Mouse (Mus musculus) heart, embryonic 15.5 days (tissue): ENCODE data around the gene Tfdp2. TPM values are rescaled to one million over a fixed set of nuclear protein-coding genes. Genes with fewer than 3 reads are reported as not detected.
"Not testable (repeated sequence)": the region's sequence is repeated elsewhere in the genome, so short reads cannot be mapped to it uniquely, and the experiment has no call there.

ENCODE experiments used
- ATAC-seq: fragments of 200-750 bp; cut with Nextera tagmentation; replicated peaks from 2 replicates; pipeline ENCODE4 v1.8.0; 2017; ENCODE audit warnings: low read depth, moderate TSS enrichment; ENCODE audit not compliant: insufficient number of reproducible peaks, insufficient read depth, low FRiP score
- H3K27ac ChIP-seq: fragments of 300-500 bp; sonication (generic); 2 replicates; pipeline ENCODE4 v1.5.1; 2015; ENCODE audit warnings: mild to moderate bottlenecking, inconsistent platforms
- H3K27me3 ChIP-seq: fragments of 300-500 bp; sonication (generic); 2 replicates; pipeline ENCODE4 v1.6.1; 2015; ENCODE audit warnings: inconsistent platforms
- H3K36me3 ChIP-seq: fragments of 300-500 bp; sonication (generic); 2 replicates; pipeline ENCODE4 v1.6.1; 2015; ENCODE audit warnings: mild to moderate bottlenecking, inconsistent platforms
- H3K4me1 ChIP-seq: fragments of 300-500 bp; sonication (generic); replicated peaks from 2 replicates; pipeline ENCODE4 v1.6.1; 2015; ENCODE audit warnings: inconsistent platforms
- H3K4me2 ChIP-seq: fragments of 300-500 bp; sonication (generic); 2 replicates; pipeline ENCODE4 v1.6.1; 2015; ENCODE audit warnings: inconsistent platforms, mild to moderate bottlenecking, moderate library complexity
- H3K4me3 ChIP-seq: fragments of 300-500 bp; sonication (generic); 2 replicates; pipeline ENCODE4 v1.5.1; 2015; ENCODE audit warnings: mild to moderate bottlenecking, inconsistent platforms
- H3K9ac ChIP-seq: fragments of 300-500 bp; sonication (generic); 2 replicates; pipeline ENCODE4 v1.6.1; 2015; ENCODE audit warnings: mild to moderate bottlenecking, inconsistent platforms
- H3K9me3 ChIP-seq: fragments of 300-500 bp; sonication (generic); replicated peaks from 2 replicates; pipeline ENCODE4 v1.6.1; 2016; ENCODE audit warnings: inconsistent platforms
- WGBS: fragments of 180-500 bp; shearing (Covaris S2); methylation state at CpG from one replicate; pipeline ENCODE4 v1.1.7; 2015; ENCODE audit warnings: mixed read lengths; 5-methylcytosine and 5-hydroxymethylcytosine counted together
- polyA plus RNA-seq: library from polyadenylated mRNA; unstranded; fragments of >200 nt; fragmentation: Nextera tagmentation; extraction: Ambion mirVana; gene quantifications from 2 replicates; pipeline ENCODE4 v1.2.1, GENCODE M21; 2015

Gene Tfdp2
- polyA plus RNA-seq, 1 experiment from 2014 or later = 37.9 TPM

DNA sequence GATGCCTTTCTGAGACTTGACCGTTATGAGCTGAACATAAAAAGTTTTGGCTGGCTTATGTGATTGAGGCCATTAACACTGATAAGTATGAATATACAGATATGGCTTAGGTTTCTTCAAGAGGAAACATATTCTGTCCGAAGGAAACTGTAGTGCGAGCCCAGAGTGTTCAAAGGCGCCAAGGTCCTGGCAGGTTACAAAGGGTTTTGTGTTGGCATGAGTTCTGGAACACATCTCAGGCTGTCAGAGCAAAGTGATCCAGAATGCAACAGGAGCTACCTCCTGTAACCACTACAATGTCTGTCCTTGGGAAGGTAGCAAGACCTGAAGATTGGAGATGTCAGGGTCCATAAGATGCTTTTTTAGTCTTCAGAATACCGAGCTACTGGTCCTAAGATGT is 123.3 kb downstream of the Tfdp2 start:
- Histone ChIP-seq H3K9me3 (no peaks in the 10 kb centered on the region), H3K27me3 (no peaks in the 10 kb centered on the region), H3K36me3 (0 out of 2 replicates have a peak, but pooled peaks cover 8% of the 10 kb centered on the region), H3K4me1 (0 out of 2 replicates have a peak, but pooled peaks cover 3% of the 10 kb centered on the region), H3K4me3 (no peak overlapping the region), H3K27ac (no peak overlapping the region), H3K9ac (no peak overlapping the region), H3K4me2 (no peak overlapping the region)
- WGBS = 57% methylated on average over 5 of the region's 5 CpGs
- no peak for ATAC-seq

DNA sequence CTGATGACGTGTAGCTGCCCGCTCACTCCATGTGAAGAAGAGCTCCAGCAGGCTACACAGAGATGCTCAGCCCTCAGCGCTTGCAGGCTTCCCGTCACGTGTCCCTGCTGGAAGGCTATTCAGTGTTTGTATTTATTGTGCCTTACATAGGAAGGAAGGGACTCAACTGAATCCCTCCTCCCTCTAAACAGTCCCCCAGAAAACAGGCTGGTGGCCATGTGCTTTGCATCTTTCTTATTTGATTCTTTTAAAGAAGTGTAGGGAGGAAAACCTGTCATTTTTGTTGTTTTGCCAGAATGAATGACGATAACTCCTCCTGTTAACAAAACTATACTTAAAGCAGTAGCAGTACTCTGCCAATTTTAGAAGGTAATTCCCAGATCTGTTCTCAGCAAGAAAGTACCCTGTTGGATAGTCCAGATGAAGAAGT is 124.5 kb downstream of the Tfdp2 start:
- no peak overlapping the region for H3K27ac ChIP-seq
- no peaks in the 10 kb centered on the region for H3K27me3 ChIP-seq
- no peak overlapping the region for H3K4me2 ChIP-seq
- 76% methylated on average over 6 of the region's 6 CpGs for WGBS
- no peaks in the 10 kb centered on the region for H3K9me3 ChIP-seq
- H3K4me3 ChIP-seq = no peak overlapping the region
- 0 out of 2 replicates have a peak, but pooled peaks cover 8% of the 10 kb centered on the region for H3K36me3 ChIP-seq
- no peak for ATAC-seq
- H3K9ac ChIP-seq = no peak overlapping the region
- 0 out of 2 replicates have a peak, but pooled peaks cover 3% of the 10 kb centered on the region for H3K4me1 ChIP-seq

DNA sequence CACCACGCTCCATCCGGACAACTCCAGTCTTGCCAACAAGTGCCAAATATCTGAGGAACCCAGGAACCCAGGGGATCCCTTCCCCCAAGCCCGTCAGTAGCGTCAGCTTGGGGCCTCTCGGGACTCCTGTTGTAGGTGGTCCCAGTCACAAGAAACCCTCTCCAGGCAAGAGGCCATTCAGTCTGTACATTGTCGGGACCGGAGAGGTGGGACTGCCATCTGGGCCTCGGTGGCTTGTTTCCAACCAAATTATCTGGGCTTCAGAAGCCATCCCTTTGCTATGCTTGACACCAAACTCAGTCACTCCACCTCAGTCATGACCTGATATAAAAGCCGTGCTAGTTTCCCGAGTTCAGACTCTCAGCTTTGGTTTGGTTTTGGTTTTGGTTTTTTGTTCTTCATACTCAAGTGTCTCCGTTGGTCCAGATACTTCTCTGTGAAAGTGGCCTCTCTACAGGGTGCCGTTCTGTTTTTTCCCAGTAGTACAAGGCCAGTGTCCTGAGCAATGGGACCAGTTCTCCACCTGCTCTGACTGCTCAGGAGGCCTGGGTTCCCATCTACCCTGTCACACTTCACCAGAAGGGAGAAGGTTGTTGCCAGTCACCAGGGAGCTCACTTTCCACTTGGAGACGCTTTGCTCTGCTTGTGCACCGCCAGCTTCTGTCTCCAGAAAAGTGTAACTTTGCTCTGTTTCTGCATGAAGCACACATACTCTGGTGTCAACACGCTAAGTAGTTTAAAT is 126.5 kb downstream of the Tfdp2 start:
- no peak overlapping the region for H3K9ac ChIP-seq
- no peak overlapping the region for H3K27ac ChIP-seq
- no peak for ATAC-seq
- H3K27me3 ChIP-seq = no peaks in the 10 kb centered on the region
- no peaks in the 10 kb centered on the region for H3K9me3 ChIP-seq
- H3K4me3 ChIP-seq = no peak overlapping the region
- no peak overlapping the region for H3K4me2 ChIP-seq
- H3K36me3 ChIP-seq = 0 out of 2 replicates have a peak, but pooled peaks cover 7% of the 10 kb centered on the region
- peaks cover 15% of the 10 kb centered on the region for H3K4me1 ChIP-seq
- 91% methylated on average over 15 of the region's 15 CpGs for WGBS

DNA sequence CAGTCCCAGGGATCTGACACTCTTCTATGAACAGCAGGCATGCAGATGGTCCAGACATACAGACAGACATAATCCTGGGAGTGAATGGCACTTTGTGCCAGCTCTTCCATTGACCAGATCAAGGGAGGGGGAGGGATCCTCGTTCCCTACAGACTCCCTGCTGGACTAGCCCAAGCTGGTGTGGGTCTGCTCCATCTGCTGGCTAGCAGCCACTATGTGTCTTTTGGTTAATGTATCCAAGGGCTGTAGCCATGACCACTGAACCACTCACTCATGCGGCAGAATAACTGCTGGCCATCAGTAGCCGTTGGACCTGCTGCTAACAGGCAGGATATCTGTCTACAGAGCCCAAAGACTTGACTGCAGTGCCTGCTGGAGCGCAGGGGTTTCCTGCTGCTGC is 128.4 kb downstream of the Tfdp2 start:
- no peak overlapping the region for H3K4me2 ChIP-seq
- WGBS = 65% methylated on average over 4 of the region's 4 CpGs
- H3K9me3 ChIP-seq = no peaks in the 10 kb centered on the region
- H3K27me3 ChIP-seq = no peaks in the 10 kb centered on the region
- H3K27ac ChIP-seq = 0 out of 2 replicates have a peak overlapping the region, but pooled peaks have one; percentile 7
- no peak overlapping the region for H3K4me3 ChIP-seq
- H3K36me3 ChIP-seq = no peaks in the 10 kb centered on the region
- H3K4me1 ChIP-seq = peaks cover 12% of the 10 kb centered on the region
- ATAC-seq = no peak
- H3K9ac ChIP-seq = no peak overlapping the region

DNA sequence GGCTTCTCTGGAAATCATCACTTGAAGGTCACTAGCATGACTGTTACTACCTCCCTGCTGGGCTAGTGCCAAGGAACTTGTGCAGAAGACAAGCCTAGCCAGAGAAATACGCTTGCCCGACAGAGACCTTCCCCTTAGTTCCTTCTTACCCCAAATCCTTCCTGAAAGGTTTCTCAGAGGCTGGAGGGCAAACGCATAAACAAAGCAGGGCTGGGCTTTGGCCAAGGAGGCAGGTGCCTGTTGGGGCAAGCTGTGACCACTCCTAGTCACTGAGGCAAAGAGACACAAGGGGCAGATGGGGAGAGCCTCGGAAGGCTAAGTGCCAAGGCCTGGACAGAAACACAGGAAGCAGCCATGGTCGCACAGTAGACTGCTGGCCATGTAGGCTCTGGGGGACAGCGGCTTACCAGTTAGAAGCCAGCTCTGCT is 130.4 kb downstream of the Tfdp2 start:
- Histone ChIP-seq H3K27me3 (no peaks in the 10 kb centered on the region), H3K4me1 (peaks cover 12% of the 10 kb centered on the region), H3K9me3 (no peaks in the 10 kb centered on the region), H3K36me3 (no peaks in the 10 kb centered on the region; the same call in 1 of the 2 replicates), H3K9ac (no peak overlapping the region), H3K4me3 (no peak overlapping the region), H3K4me2 (0 out of 2 replicates have a peak overlapping the region, but pooled peaks have one; percentile 17), H3K27ac (peak overlapping the region; percentile 39)
- peak; percentile 24; the same call in 1 of the 2 replicates for ATAC-seq
- 41% methylated on average over 6 of the region's 6 CpGs for WGBS

DNA sequence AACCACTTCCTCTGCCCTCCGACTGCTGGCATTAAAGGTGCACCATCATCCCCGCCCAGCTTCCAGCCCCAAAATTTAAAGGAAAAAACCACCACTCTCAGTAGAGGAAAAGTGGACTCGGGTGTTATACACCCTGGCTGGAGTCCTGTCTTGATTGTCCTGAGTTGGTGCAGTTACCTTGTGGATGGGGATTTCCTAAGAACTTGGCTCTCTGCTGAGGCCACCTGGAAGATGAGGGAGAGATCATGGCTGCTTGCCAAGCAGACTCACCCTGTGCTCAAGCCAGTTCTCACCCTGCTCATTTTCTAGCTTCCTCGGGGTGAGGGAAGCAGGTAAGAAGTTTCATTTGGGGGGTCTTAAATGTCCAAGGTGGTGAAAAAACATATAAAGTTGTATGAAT is 132.2 kb downstream of the Tfdp2 start:
- peaks cover 12% of the 10 kb centered on the region for H3K4me1 ChIP-seq
- no peak overlapping the region for H3K9ac ChIP-seq

DNA sequence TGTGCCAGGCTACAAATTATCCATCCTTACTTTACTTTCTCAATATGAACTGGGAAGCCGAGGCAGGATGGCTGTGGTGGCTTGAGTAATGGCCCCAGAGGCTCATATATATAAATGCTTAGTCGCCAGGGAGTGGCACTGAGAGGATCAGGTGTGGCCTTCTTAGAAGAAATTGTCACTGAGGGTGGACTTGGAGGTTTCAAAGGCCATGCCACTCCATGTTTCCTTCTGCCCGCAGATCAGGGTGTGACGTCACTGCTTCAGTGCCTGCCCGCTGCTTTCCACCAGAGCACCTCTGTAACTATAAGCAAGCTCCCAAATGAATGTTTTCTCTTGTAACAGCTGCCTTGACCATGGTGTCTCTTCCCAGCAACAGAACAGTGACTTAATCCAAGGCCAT is 135.1 kb downstream of the Tfdp2 start:
- H3K27ac ChIP-seq = no peak overlapping the region
- no peak for ATAC-seq
- no peak overlapping the region for H3K4me3 ChIP-seq
- no peaks in the 10 kb centered on the region for H3K27me3 ChIP-seq
- 84% methylated on average over 5 of the region's 5 CpGs for WGBS
- no peak overlapping the region for H3K9ac ChIP-seq
- H3K9me3 ChIP-seq = no peaks in the 10 kb centered on the region
- H3K4me1 ChIP-seq = peaks cover 11% of the 10 kb centered on the region
- H3K4me2 ChIP-seq = no peak overlapping the region
- H3K36me3 ChIP-seq = peaks cover 26% of the 10 kb centered on the region

More for the DNA sequence above, 132.2 kb downstream of the Tfdp2 start:
- WGBS = 82% methylated on average over 4 of the region's 4 CpGs
- Histone ChIP-seq H3K9me3 (no peaks in the 10 kb centered on the region), H3K27me3 (no peaks in the 10 kb centered on the region), H3K4me3 (no peak overlapping the region), H3K36me3 (peaks cover 10% of the 10 kb centered on the region; the same call in 1 of the 2 replicates), H3K4me2 (no peak overlapping the region), H3K27ac (no peak overlapping the region)
- no peak for ATAC-seq

DNA sequence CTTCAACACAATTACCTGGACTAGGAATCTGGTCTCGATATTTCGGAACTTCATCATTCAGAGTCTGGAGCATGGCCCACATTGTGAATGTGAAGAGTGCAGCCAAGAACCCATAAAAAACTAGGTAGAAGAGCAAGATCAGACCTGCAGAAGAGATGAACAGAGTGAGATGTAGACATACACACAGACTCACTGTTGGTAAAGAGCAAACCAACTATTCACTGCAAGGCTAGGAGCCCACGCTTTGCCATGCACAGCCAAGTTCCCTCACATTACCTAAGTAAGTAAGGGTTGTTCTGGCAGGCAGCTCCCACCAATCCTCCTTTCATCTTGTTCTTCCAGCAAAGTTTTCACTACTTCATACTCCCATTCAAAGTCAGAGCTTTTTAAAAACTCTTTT is 149.7 kb downstream of the Tfdp2 start:
- no peak for ATAC-seq
- Histone ChIP-seq H3K9me3 (no peaks in the 10 kb centered on the region), H3K4me3 (no peak overlapping the region), H3K9ac (no peak overlapping the region), H3K27me3 (no peaks in the 10 kb centered on the region), H3K4me2 (no peak overlapping the region), H3K27ac (no peak overlapping the region), H3K4me1 (peaks cover 9% of the 10 kb centered on the region; the same call in 1 of the 2 replicates), H3K36me3 (peaks cover 10% of the 10 kb centered on the region; the same call in 1 of the 2 replicates)
- 93% methylated on average over 3 of the region's 3 CpGs for WGBS

DNA sequence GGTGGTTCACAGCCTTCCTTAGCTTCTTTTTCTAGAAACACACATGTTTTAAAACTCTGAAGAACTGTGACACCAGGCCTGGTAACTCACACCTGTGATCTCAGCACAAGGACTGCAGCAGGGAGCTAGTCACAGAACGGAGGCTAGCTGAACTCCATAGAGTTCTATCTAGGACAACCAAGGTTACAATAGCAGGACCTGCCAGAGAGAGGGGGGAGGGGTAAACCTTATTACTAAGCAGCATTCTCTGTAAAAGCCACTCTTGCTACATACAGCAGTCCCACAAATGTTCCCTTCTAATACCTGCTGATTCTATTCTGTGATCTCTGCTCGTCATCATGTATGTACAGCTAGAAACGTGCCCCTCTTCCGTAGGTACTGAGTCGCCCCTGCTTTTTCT is 152.8 kb downstream of the Tfdp2 start:
- no peaks in the 10 kb centered on the region for H3K27me3 ChIP-seq
- no peaks in the 10 kb centered on the region for H3K36me3 ChIP-seq
- H3K4me3 ChIP-seq = no peak overlapping the region
- no peak overlapping the region for H3K9ac ChIP-seq
- peak; percentile 43; the same call in 1 of the 2 replicates for ATAC-seq
- no peak overlapping the region for H3K4me2 ChIP-seq
- peaks cover 22% of the 10 kb centered on the region for H3K4me1 ChIP-seq
- 53% methylated on average over 5 of the region's 5 CpGs for WGBS
- no peaks in the 10 kb centered on the region for H3K9me3 ChIP-seq
- H3K27ac ChIP-seq = no peak overlapping the region; the same call in 1 of the 2 replicates

DNA sequence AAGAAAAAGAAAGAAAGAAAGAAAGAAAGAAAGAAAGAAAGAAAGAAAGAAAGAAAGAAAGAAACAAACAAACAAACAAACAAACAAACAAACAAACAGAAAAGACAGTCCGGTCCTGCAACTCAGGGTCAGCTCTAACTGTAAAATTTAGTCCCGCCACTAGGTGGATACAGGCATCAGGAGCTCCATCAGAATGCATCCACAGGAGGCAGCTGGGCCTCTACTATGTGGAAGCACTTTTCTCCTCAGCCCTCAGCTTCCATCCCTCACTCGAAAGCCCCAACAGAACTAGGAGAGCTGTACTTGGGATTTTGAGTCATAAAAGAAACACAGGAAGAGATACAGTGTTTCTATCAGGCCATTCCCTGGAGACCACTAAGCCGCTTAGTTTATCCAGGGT is 153.9 kb downstream of the Tfdp2 start:
- no peaks in the 10 kb centered on the region for H3K27me3 ChIP-seq
- no peak overlapping the region for H3K4me3 ChIP-seq
- H3K4me2 ChIP-seq = no peak overlapping the region
- no peak overlapping the region for H3K27ac ChIP-seq
- peaks cover 27% of the 10 kb centered on the region for H3K4me1 ChIP-seq
- no peaks in the 10 kb centered on the region for H3K9me3 ChIP-seq
- no peak overlapping the region for H3K9ac ChIP-seq
- 33% methylated on average over 4 of the region's 4 CpGs for WGBS
- ATAC-seq = peak; percentile 50; the same call in 1 of the 2 replicates
- no peaks in the 10 kb centered on the region for H3K36me3 ChIP-seq

DNA sequence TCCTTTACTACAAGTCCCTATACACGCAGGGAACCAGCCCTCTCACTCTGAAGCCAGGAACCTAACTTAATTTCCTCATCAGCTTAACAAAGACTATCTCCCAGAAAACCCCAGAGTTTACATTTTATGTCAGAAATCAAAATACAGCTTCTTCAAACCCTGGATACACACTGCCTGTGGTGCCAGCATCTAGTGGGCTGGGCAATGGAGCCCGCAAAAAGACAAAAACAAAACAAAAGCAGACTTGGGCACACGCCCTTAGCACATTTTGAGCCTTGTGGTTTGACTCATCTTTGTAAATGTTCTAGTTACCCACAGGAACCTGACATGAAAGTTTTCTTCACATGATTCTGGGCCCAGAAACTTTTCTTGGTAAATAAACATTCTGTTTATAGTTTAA is 154.4 kb downstream of the Tfdp2 start:
- Histone ChIP-seq H3K27me3 (no peaks in the 10 kb centered on the region), H3K4me3 (no peak overlapping the region), H3K9ac (no peak overlapping the region), H3K9me3 (no peaks in the 10 kb centered on the region), H3K4me1 (peaks cover 28% of the 10 kb centered on the region), H3K36me3 (no peaks in the 10 kb centered on the region), H3K4me2 (no peak overlapping the region), H3K27ac (no peak overlapping the region)
- WGBS = 68% methylated on average over 3 of the region's 3 CpGs
- ATAC-seq = no peak

DNA sequence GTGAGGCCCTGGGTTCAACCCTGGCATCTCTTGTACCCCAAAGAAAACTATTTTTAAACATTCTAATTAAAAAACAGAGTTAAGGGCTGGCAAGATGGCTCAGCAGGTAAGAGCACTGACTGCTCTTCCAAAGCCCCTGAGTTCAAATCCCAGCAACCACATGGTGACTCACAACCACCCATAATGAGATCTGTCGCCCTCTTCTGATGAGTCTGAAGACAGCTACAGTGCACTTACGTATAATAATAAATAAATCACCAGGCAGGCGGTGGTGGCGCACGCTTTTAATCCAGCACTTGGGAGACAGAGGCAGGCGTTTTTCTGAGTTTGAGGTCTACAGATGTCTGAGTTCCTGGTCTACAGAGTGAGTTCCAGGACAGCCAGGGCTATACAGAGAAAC is 155.7 kb downstream of the Tfdp2 start:
- H3K27me3 ChIP-seq, H3K4me3 ChIP-seq, H3K9me3 ChIP-seq, H3K27ac ChIP-seq, H3K4me2 ChIP-seq, H3K36me3 ChIP-seq, ATAC-seq, H3K9ac ChIP-seq: not testable (repeated sequence)
- 90% methylated on average over 6 of the region's 6 CpGs for WGBS
- peaks cover 31% of the 10 kb centered on the region for H3K4me1 ChIP-seq
